Mouse (Mus musculus): ENCODE data around the gene Dlg4.
A peak's percentile ranks its signal among the peaks of the same experiment; 100 is the strongest.
"Not testable (repeated sequence)": the region's sequence is repeated elsewhere in the genome, so short reads cannot be mapped to it uniquely, and the experiment has no call there.

Dlg4 gene

DNA sequence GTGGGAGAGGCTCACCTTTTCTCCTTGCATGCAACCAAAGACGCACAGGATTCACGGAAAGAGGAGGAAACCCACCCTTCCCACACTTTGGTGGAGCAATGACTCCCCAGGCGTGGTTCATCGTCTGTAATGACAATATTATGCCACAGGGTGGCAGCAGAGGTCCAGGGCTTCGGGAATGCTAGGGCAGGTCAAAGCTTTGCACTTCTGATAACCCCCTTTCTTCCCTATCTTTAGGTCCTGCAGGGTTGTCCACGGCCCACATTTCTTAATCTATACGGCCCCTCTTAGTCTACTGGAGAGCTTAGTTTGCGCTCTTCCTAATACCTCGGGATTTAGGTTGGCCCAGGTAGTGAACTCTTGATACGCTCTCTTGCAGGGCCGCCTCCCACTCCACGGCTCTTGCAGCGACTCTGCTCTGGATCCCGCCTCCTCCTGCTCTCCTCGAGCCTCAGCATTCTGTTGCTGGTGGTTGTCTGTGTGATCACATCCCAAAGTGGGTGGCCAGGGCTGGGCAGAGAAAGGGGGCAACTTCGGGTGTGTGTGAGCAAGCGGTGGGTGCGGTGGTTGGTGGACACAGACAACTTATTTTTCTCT lies 39.0 kb downstream of the Dlg4 start:
- DNase-seq = peak; percentile 46

DNA sequence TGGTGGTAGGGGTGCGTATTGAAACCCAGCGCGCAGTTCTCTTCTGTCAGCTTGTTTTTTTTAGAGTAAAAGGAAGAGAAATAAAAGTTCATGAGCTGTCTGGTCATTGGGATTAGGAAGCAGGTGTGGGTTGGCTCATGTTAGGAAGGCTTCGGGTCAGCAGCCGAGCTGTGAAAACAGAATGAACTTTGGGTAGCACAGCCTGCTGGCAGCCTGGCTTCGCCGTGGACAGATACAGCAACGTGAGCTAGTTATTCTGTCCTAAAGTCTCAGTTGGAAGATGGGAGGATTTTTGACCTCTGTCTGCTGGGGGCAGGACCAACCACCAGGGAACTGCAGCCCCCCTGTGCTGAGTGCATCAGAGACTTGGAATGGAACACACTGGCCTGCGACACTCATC lies 41.1 kb downstream of the Dlg4 start:
- no peak for DNase-seq

DNA sequence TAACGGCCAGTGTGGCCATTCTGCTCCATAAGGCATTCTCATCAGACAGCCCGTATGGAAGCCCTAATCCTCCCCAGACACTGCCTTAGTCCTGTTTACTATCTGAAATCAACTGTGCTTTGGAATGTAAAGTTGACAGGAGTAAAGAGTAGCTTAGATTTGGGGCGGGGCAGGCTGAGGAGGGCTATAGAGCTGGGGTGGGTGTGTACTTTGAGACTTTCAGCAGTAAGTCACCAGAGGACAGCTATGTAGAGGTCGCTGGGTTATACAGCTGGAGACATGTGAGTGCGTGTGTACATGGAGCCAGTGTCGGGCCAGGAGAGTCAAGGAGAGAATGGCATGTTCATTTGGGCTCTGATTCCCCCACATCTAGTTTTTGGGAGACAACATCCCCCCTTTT lies 43.2 kb downstream of the Dlg4 start:
- no peak for DNase-seq

DNA sequence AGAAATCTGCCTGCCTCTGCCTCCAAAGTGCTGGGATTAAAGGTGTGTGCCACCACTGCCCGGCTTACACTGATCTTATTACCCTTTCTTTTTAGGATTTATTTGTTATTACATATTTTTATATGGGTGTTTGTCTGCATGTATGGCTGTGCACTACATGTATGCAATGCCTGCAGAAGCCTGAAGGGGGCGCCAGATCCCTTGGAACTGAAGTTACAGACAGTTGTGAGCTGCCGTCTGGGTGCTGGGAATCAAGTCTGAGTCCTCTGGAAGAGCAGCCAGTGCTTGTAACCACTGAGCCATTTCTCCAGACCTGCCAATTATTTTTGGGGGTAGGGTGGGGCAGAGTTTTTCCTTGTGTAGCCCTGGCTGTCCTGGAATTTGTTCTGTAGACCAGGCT lies 46.3 kb downstream of the Dlg4 start:
- no peak for DNase-seq

DNA sequence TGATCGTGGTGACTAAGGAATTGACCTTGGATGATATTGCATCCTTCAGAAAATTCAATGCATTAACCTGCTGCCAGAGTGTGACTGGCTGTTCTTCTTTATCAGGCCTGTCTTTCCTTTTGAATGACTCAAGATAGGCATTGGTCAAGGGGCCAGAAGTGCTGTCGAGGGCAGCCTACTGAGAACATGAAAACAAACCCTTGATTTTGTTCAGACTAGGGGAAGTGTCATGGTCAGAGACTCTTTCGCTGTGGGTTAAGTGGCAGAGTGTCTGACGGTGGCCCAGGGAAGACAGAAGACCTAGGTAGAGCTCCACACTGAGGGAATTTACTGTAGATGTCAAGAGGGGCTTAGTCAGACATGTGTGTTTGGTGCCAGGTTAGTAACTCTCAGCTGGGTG lies 50.0 kb downstream of the Dlg4 start:
- DNase-seq = no peak

DNA sequence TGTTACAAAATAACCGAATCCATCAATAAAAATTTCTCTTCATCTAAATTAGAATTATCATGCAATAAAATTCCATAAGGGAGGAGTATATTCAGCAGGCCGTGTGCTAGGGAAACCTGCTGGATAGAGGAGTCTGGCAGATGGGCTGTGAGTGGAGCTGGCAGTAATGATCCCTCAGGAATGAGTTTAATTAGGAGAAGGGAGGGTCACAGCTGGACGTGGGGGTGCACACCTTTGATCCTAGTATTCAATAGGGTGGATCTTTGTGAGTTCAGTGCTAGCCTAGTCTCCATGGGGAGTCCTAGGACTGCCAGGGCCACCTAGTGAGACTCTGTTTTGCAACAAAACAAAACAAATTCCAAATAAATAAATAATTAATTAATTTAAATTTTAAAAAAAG lies 51.5 kb downstream of the Dlg4 start:
- no peak for DNase-seq

DNA sequence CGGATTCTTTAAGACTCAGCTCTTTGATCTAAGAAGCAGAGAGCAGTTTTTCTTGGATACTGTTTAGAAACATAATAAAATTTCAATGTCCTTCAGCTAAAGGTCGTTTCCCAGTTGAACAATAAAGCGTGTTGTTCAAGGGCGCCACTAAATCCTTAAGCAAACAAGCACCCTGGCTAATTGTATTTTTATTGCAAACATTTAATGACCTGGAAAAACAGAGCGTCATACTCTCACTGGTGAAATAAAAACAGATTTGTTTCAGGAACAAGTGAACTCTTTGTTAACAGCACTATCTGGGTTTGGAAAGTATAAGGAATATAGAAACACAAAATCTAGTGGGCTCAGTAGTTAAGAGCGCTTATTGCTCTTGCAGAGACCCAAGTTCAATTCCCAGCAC lies 53.3 kb downstream of the Dlg4 start:
- no peak for DNase-seq

DNA sequence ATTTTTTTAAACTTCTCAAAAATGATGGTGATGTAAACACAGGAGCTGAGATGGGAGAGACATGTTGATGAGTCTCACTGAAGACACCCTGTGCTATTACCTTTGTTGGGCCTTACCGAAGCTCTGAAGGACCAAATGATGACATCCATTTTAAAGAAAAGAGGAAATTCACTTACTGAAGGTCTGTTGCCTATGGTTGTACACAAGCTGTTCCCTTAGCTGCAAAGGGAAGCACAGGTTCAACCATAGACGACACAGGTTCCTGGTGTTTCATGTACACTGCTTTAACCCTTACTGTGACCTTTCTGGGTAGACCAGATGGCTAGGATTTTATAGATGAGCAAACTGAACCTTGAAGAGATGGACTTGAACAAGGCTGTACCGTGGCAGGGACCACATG lies 53.9 kb downstream of the Dlg4 start:
- DNase-seq = not testable (repeated sequence)

DNA sequence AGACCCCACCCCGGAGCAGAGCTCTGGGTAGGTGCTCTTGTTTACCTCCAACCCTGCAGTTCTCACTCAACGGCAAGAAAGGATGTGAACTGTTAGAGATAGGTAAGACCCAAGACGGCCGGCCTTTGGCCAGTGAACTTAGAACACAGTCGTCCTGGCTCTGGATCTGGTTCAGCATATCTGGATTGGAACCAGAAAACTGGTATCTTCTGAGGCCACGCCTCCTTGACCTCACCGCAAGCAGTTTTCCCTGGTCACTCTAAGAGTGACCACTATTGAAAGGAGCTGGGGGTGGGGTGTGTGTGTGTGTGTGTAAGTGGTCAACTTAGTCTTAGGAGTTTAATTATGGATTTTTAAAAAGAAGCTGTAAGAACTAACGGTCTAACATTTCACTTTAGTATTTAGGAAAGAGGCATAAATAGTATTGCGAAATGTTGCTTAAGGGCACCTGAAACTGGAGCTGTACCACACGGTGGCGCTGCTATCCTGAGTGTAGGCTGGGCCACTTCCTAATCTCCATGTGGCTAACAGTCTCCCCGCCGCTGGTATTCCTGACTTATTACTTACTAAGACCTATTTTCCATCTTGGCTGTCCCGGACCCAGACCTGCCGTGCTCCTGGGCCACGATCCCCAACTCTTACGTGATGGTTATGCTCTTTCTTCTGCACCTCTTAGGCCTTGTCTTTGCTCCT lies 57.8 kb downstream of the Dlg4 start:
- peak; percentile 57 for DNase-seq

DNA sequence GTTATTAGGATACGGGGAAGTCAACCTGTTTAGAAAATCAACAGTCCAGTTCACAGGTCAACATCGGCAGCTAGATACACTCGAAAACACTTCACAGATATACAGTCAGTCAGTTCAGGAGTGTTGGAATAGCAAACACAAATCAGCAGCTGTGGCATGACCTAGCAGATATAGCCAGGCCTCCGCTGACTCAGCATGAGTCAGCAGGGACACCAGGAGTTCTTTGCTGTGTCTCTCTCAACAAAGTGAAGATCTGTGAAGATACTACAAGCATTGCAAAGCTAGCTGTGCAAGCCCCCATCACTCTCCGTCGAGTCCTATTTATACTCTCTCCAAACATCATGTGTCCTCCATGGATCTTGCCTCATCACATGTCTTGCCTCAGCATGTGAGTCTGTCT lies 58.8 kb downstream of the Dlg4 start:
- DNase-seq = no peak

DNA sequence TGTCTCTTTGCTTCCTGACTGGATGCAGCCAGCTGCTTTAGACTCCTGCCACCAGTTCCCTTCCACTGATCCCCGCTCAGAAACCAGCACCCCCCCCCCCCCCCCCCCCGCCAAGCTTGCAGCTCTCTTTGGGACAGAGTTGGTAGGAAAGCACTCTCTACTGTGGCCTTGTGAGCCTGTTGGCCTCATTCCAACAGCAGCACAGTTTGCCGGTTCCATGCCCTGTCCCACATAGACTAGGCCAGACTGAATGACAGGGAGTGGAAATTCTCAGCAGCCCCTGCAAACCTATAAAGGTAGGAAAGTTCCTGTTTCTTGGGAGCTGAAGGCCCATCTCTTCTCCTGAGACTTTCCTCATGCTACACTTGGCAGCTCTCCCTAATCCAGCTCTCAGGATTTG lies 60.7 kb downstream of the Dlg4 start:
- no peak for DNase-seq

DNA sequence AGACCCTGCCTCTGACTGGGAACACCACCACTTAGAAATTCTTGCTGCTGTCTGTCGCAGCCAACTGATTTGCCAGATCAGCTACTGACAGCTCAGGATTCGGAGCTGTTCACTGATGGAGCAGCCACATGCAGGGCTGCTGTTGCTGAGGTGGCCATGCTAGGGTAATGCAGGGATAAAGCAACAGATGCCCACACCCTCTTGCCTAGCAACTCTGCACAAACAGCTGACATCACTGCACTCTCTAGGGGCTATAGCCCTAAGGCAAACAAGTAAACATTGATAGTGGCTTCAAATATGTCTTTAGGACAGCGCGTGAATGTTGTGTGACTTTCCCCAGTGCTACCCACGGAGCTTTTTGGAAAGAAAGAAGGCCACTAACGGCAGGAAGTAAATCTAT lies 62.4 kb downstream of the Dlg4 start:
- DNase-seq = no peak

DNA sequence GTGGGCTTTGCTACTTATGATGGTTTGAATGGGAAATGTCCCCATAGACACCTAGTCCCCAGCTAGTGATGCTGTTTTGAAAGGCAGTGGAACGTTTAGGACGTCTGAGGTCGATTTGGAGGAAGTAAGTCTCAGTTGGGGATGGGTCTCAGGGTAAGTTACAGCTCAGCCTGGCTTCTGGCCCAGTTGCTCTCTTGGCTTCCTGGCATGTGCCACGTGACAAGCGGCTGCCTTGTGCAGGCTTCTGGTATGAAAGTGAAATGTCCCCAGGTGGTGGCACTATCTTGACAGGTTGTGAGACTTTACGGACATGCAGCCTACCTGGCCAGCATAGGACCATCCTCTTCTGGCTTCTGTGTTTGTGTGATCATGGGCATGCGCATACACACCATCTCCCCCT lies 63.2 kb downstream of the Dlg4 start:
- DNase-seq = no peak

DNA sequence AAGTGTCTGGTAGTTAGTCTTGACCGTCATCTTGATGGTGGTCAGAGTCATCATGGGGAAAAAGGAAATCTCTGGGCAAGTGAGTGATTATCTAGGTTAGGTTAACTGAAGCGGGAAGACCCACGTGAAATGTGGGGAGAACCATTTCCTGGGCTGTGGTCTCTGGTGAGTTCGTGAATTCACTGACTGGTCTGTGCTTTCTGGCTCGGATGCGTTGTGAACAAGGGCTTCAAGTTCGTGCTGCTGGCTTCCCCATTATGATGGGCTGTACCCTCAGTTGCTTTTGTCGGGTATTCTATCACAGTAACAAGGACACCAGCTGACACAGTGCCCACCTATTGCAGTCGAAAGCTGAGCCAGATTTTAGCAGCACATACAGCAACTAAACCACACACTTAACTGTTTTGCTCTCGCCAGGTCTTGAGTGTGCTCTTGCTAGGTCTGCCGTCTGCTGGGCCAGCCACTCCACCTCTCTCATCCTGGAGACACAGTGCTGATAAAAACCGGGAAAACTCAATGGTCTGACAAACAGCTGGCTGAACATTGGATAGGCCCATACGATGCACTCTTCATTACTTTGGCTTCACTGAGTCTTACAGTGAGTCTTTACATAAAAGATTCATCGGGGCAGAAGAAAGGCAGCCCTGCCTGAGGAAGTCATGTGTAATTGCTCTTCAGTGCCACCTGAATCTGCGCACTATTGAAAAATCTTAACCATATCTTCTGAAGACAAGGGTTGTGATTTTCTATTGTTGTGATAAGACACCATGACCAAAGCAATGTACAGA lies 64.3 kb downstream of the Dlg4 start:
- no peak for DNase-seq

DNA sequence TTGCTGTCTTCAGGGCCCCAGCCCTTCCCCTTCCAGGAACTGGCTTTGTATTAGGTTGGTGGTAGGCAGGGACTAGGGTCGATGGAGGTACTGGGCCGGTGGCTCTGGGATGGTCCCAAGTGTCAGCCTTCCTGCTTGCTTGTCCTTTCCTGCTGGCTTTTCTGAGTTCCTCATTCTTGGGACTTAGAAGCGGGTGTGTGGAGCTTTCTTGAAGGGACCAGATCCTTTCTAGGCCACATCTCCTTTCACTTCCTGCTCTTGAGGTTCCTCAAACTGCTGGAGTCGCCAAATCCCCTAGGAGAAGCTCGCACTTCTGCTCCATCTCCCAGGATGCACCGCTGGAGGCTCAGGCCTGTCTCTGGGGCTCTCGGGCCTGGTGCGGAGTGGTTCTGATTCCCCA lies 67.8 kb downstream of the Dlg4 start:
- DNase-seq = no peak

DNA sequence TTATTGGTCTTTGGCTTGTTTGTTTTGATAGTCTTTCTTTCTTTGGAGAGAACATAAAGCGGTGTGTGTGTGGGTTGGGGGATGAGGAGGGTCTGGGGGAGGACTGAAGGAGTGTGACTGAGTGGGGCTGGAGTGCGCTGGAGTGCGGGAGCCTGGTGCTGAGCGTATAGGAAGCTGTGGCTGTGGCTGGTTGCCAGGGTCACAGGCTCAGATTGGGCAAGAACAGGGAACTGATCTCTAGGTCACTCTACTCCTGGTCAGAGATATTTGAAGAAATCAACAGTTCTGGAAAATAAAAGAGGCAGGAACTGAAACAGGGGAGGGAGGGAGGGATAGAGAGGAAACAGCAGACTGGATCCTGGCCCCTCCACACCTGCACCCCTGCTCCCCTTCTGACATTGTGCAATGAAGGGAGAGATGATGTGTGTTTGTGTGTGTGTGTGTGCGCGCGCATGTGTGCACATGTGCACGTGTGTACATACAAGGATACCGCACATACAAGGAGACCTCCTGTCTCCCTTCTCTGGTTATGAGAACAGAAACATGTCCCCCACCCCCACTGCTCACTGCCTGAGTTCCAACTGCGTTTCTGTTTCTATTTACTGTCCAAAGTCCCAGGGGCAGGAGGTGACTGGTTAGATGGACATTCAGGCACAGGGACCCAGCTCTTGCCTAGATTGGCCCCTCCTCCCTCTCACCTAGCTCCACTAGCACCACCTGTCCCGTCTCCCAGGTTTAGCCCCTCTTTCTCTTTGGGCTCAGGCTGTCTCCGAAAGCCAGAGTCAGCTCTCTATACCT lies 75.4 kb downstream of the Dlg4 start, which contains the start of gene Asgr2:
Asgr2 (plus strand) TSS at position 659 of the 798 bp plus-strand sequence.
- no peak for DNase-seq

Data from right cerebral cortex, adult 18-20 months (tissue).